Mouse (Mus musculus) midbrain, postnatal 0 days (tissue): Measurements from ENCODE around the gene Tbck. TPM values are rescaled to one million over a fixed set of nuclear protein-coding genes. Genes with fewer than 3 reads are reported as not detected.

Experiments used
- ATAC-seq: fragments of 200-750 bp; cut with Nextera tagmentation; 2 replicates; pipeline ENCODE4 v1.8.0; 2017; ENCODE audit warnings: moderate number of reproducible peaks, mild to moderate bottlenecking, moderate TSS enrichment, moderate library complexity; ENCODE audit not compliant: low FRiP score
- DNase-seq: peaks from one replicate; pipeline ENCODE4 v3.0.0-alpha.2; 2015; ENCODE audit warnings: low spot score
- H3K27ac ChIP-seq: fragments of 300-500 bp; sonication (generic); 2 replicates; pipeline ENCODE4 v1.5.1; 2014; ENCODE audit warnings: low read depth, mild to moderate bottlenecking, low read length, mixed read lengths
- H3K27me3 ChIP-seq: fragments of 300-500 bp; sonication (generic); 2 replicates; pipeline ENCODE4 v1.6.1; 2014; ENCODE audit warnings: low read length, control low read depth, mixed read lengths; ENCODE audit not compliant: insufficient read depth
- H3K36me3 ChIP-seq: fragments of 300-500 bp; sonication (generic); 2 replicates; pipeline ENCODE4 v1.6.1; 2014; ENCODE audit warnings: low read length, control low read depth, mixed read lengths; ENCODE audit not compliant: insufficient read depth
- H3K4me1 ChIP-seq: fragments of 300-500 bp; sonication (generic); 2 replicates; pipeline ENCODE4 v1.6.1; 2014; ENCODE audit warnings: mild to moderate bottlenecking, control low read depth, antibody characterized with exemption, low read length, mixed read lengths; ENCODE audit not compliant: insufficient read depth
- H3K4me2 ChIP-seq: fragments of 300-500 bp; sonication (generic); 2 replicates; pipeline ENCODE4 v1.6.1; 2014; ENCODE audit warnings: low read depth, mild to moderate bottlenecking, low read length, mixed read lengths; ENCODE audit not compliant: poor library complexity, severe bottlenecking
- H3K4me3 ChIP-seq: fragments of 300-500 bp; sonication (generic); 2 replicates; pipeline ENCODE4 v1.5.1; 2014; ENCODE audit warnings: low read depth, mild to moderate bottlenecking, low read length, moderate library complexity
- H3K9ac ChIP-seq: fragments of 300-500 bp; sonication (generic); replicated peaks from 2 replicates; pipeline ENCODE4 v1.6.1; 2014; ENCODE audit warnings: mild to moderate bottlenecking, low read length, moderate library complexity, mixed read lengths; ENCODE audit not compliant: poor library complexity, severe bottlenecking
- H3K9me3 ChIP-seq: fragments of 300-500 bp; sonication (generic); 2 replicates; pipeline ENCODE4 v1.6.1; 2016; ENCODE audit warnings: low read length, control low read depth
- CTCF ChIP-seq: IDR thresholded peaks from 2 replicates; pipeline ENCODE4 v1.5.1; 2016; ENCODE audit warnings: antibody characterized with exemption, mild to moderate bottlenecking
- WGBS: fragments of 180-500 bp; shearing (Covaris S2); extraction: QIAGEN DNeasy Blood & Tissue Kit; methylation state at CpG from one replicate; pipeline ENCODE4 v1.1.7; 2014; 5-methylcytosine and 5-hydroxymethylcytosine counted together
- polyA plus RNA-seq: library from polyadenylated mRNA; unstranded; fragments of >200 nt; fragmentation: Nextera tagmentation; extraction: Ambion mirVana; gene quantifications from 2 replicates; pipeline ENCODE4 v1.2.1, GENCODE M21; 2015
- total RNA-seq: library from RNA; depleted of rRNA; stranded (reverse); fragments of >200 nt; gene quantifications from 2 replicates; pipeline ENCODE4 v1.2.3, GENCODE M21; 2014

The Tbck gene
- total and polyA plus RNA-seq, 2 experiments from 2014 or later: 33.2 to 43.5 TPM

DNA sequence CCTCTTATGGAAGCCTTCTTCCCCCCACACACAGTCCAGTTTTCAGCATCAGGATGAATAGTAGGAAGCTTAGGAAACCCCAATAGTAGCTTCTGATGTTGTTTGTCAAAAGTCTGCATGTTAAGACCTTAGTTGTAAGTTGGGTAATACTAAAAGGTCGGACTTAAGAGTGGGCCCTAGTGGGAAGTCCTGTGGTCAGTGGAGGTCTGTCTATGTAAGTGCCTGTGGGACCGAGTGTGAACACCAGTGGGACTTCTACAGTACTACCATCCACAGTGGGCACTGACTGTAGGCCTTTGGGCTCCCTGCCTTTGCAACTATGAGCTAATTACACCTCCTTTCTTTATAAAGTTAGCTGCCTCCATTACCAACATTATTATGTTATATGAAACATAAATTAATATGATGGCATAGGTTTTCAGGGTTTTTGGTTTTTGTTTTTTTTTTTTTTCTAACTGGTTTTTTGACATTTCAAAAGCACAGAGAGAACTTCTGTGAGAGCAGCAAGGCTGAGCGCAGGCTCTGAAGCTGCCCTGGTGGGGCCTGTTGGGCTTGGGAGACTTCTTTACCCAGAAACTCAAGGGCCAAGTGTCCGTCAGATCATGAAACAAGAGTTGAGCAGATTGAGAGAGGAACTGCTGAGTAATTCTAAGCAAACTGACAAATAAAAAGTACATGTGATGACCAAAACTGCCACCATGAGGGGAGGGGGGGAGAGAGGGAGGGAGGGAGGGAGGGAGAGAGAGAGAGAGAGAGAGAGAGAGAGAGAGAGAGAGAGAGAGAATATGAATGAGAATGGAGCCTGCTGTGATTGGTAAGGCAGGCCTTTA, 131.8 kb downstream of the Tbck start:
- Histone ChIP-seq H3K4me3 (no peak overlapping the region), H3K27ac (no peak overlapping the region), H3K36me3 (no peaks in the 10 kb centered on the region), H3K4me1 (no peaks in the 10 kb centered on the region), H3K9me3 (no peaks in the 10 kb centered on the region), H3K4me2 (no peak overlapping the region), H3K9ac (no peak overlapping the region), H3K27me3 (no peaks in the 10 kb centered on the region)
- WGBS: 91% methylated on average over 4 of the region's 4 CpGs
- TF ChIP-seq CTCF: no peak
- no peak for ATAC-seq
- DNase-seq: no peak

DNA sequence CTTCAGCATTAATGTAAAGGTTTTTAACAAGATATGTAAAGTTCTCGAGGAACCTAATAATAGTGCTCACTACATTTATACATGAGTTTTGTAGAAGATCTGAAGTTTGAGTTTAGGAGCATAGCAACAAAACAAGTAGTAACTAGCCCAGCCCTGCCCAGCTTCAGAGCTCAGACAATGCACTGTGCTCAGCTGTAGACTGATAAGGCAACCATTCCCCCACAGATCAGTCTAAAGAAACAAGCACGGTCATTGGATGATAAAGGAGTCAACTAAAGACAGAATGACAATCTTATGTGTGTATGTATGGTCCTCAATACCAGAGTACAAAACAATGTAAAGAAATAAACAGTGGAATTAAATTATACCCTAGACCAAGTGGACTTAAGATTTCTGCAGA, 135.5 kb downstream of the Tbck start:
- no peak overlapping the region for H3K4me2 ChIP-seq
- H3K9me3 ChIP-seq: no peaks in the 10 kb centered on the region
- H3K4me3 ChIP-seq: no peak overlapping the region
- H3K4me1 ChIP-seq: no peaks in the 10 kb centered on the region
- H3K27me3 ChIP-seq: no peaks in the 10 kb centered on the region
- no peak overlapping the region for H3K27ac ChIP-seq
- no peak for TF ChIP-seq CTCF
- no peak for DNase-seq
- 87% methylated on average over 2 of the region's 2 CpGs for WGBS
- H3K9ac ChIP-seq: no peak overlapping the region
- ATAC-seq: no peak
- no peaks in the 10 kb centered on the region for H3K36me3 ChIP-seq

DNA sequence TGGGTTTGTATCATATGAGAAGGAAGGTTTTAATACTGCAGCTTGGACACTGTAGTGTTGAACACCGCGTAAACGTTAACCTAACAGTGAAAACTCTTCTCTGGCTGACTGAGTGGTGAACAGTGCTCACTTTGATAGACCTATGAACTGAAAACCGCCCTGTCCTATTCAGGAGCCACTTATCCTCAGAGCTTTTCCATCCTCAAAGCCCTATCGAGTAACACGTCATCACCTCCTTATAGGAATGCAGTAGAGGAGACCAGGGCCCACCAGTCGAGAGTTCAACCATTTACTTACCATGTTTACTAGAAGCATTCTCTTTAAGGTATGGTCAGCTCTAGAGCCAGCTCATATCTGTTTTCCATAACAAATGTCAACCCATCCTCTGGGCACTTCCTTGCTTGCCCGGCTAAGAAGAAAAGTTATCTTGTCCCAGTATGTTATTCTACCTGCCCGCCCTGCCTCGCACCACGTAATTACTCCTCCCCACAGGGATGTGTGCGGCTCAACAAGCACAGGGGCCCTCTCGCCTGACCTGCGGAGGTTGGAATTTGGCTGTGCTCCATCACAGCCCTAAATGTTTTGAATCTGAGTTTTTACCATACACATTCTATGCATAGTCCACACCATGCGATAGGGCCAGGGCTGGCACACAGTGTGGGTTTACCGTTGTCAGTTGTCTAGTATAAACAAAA, 147.4 kb downstream of the Tbck start:
- Histone ChIP-seq H3K9ac (no peak overlapping the region), H3K36me3 (peaks cover 7% of the 10 kb centered on the region; the same call in 1 of the 2 replicates), H3K4me3 (no peak overlapping the region), H3K4me1 (no peaks in the 10 kb centered on the region), H3K27ac (no peak overlapping the region), H3K9me3 (no peaks in the 10 kb centered on the region), H3K27me3 (no peaks in the 10 kb centered on the region), H3K4me2 (no peak overlapping the region)
- 94% methylated on average over 16 of the region's 16 CpGs for WGBS
- ATAC-seq (no peak), DNase-seq (no peak)
- TF ChIP-seq CTCF: no peak

DNA sequence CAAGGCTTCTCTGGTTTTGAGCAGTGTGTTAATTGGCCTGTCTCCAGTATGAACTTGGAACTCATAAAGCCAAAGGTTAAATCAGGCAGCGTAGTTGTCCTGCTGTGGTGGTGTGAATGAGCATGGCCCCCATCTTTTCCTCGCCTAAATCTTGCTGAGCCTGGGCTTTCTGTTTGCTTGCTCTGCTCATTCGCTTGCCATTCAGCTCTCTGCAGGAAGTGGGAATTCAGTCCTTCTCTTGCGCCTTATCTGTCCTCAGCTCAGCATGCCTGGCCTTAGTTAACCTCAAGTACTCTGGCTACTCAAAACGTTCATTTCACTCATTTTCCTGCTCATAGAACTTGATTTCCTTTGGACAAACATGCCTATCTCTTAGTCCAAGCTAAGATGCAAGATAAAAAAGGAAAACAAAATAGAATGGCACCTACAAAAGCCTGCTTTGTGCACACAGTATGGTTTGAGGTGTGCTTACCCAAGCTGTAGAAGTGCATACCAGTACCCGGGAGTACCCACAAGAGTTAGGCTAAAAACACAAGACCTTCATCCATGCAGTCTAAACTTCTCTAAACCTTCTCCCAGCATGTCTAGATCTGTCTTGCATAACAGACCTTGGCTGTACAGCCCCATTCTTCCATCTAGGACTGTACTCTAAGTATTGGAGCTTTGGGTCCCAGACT, 151.3 kb downstream of the Tbck start:
- H3K27ac ChIP-seq: no peak overlapping the region
- DNase-seq (no peak), ATAC-seq (no peak)
- no peak overlapping the region for H3K4me3 ChIP-seq
- TF ChIP-seq CTCF: no peak
- H3K9ac ChIP-seq: no peak overlapping the region
- H3K9me3 ChIP-seq: no peaks in the 10 kb centered on the region
- H3K4me2 ChIP-seq: no peak overlapping the region
- H3K4me1 ChIP-seq: no peaks in the 10 kb centered on the region
- peaks cover 17% of the 10 kb centered on the region for H3K36me3 ChIP-seq
- WGBS: 86% methylated on average over 6 of the region's 6 CpGs
- no peaks in the 10 kb centered on the region for H3K27me3 ChIP-seq

DNA sequence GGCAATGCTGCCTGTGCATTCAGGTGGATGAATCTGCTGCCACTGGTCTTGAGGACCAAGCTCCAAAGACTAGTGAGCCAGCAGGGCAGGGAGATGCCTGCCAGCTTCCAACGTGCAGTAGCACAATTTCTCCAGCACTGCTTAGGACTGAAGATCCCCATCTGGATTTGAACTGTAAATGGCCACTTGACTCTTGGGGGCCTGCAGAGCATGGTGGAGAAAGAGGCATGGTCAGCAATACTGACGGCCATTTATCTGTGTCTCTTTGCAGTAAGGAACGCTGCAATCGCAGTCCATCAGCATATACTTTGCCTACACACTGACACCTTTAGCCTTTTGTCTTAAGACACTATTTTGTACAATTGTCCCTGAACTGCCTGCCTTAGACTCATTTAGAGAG, 153.2 kb downstream of the Tbck start:
- Histone ChIP-seq H3K4me3 (no peak overlapping the region), H3K9ac (no peak overlapping the region), H3K4me2 (no peak overlapping the region), H3K9me3 (no peaks in the 10 kb centered on the region), H3K27me3 (no peaks in the 10 kb centered on the region), H3K4me1 (no peaks in the 10 kb centered on the region), H3K36me3 (peaks cover 17% of the 10 kb centered on the region), H3K27ac (no peak overlapping the region)
- DNase-seq (no peak), ATAC-seq (no peak)
- no peak for TF ChIP-seq CTCF
- WGBS: 88% methylated on average over 4 of the region's 4 CpGs
